Mouse (Mus musculus): Measurements from ENCODE around the gene Utp4. TPM values are rescaled to one million over a fixed set of nuclear protein-coding genes. Genes with fewer than 3 reads are reported as not detected.
"Not testable (repeated sequence)": the region's sequence is repeated elsewhere in the genome, so short reads cannot be mapped to it uniquely, and the experiment has no call there.

The Utp4 gene
- polyA plus RNA-seq, 1 experiment from 2014 or later: 57.4 TPM

DNA sequence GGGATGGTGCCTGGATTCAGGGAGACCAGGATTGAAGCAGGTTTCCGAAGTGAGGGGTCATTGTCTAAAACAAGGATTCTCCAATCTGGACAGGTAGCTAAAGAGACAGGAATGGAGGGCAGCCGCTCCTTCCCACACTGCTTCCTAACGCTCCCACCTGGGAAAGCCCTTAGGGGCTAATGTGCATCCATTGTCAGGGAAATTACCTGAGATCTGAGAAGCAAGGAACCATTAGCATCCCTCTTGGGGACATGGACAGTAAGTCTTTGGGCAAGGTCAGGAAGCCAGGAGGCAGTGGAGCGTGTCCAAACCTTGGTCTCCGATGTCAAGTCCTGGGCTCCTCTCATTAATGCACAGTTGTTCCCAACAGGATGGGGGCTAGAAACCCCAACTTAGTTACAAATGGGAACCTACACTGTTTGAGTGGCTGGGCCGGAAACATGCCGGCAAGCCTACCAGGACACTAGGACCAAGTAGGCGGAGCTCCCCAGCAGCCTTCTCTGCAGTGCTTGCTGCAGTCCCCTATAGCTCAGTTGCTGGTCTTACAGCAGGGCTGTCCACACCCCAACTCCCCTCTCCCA is 20.9 kb upstream of the Utp4 start:
- Histone ChIP-seq H3K9ac (no peak overlapping the region), H3K4me1 (replicated peaks) (peaks cover 30% of the 10 kb centered on the region), H3K4me3 (replicated peaks) (0 out of 2 replicates have a peak overlapping the region, but pooled peaks have one; percentile 21), H3K36me3 (peaks cover 12% of the 10 kb centered on the region), H3K9me3 (replicated peaks) (no peaks in the 10 kb centered on the region), H3K27ac (no peak overlapping the region), H3K27me3 (peaks cover 67% of the 10 kb centered on the region), H3K4me2 (peak overlapping the region; percentile 68; the same call in 1 of the 2 replicates)
- no peak for DNase-seq
- WGBS (ENCODE audit: insufficient replicate concordance): 20% methylated on average over 8 of the region's 8 CpGs
- ATAC-seq (ENCODE audit: low read depth): no peak

DNA sequence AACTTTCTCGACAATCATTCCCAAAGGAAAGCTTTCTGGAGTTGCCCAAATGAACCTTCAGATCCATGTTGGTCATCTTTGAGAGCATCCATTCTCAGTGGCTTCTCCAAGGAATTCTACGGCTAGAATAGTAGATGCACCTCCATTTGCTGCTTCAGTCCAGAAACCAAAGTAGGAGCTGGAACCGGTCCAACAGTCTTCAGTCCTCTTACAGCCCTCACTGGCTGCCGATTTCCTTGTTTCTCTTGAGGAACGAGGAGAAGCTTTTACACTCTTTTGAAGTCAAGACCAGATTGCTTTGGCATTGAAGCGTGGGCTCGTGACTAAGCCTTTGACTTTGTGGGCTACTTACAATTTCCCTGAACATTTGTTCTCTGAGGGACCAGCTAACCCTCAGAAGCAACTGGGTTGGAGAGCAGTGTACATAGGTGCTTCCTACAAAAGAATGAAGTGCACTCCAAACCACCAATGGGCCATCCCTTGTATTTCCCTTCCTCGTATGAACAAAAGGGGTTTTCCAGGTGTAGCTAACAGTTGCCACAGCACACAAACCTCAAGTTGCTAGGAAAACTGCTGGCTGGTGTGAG is 13.2 kb upstream of the Utp4 start:
- H3K4me2 ChIP-seq: no peak overlapping the region
- H3K4me3 ChIP-seq (replicated peaks): no peak overlapping the region
- WGBS (ENCODE audit: insufficient replicate concordance): 84% methylated on average over 8 of the region's 8 CpGs
- peaks cover 70% of the 10 kb centered on the region for H3K36me3 ChIP-seq
- ATAC-seq (ENCODE audit: low read depth) (no peak), DNase-seq (no peak)
- no peak overlapping the region for H3K9ac ChIP-seq
- no peaks in the 10 kb centered on the region for H3K4me1 ChIP-seq (replicated peaks)
- no peak overlapping the region for H3K27ac ChIP-seq
- no peaks in the 10 kb centered on the region for H3K27me3 ChIP-seq
- H3K9me3 ChIP-seq (replicated peaks): no peaks in the 10 kb centered on the region

DNA sequence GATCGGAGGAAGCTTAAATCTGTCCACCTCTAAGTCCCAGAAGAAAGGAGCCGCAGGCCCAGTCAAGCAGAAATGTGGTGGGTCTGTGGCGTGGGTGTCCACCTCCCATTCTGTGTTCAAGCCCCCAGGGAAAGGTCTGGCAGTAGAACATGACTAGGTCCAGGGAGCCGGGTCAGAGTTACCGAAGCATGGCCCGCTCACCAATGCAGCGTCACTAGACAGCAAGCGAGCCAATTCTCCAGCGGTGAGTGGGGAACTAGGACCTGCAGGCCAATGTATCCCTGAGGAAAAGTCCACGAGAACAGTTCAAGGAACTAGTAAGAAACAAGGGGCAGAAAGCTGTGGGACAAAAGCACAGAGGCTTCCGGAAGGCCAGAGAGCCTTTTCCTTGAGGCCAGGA is 9.3 kb upstream of the Utp4 start:
- not testable (repeated sequence) for H3K27me3 ChIP-seq; H3K9me3 ChIP-seq (replicated peaks); H3K4me1 ChIP-seq (replicated peaks); DNase-seq; H3K27ac ChIP-seq; H3K9ac ChIP-seq; H3K4me3 ChIP-seq (replicated peaks); H3K4me2 ChIP-seq; ATAC-seq (ENCODE audit: low read depth)
- 92% methylated on average over 11 of the region's 11 CpGs for WGBS (ENCODE audit: insufficient replicate concordance)
- peaks cover 74% of the 10 kb centered on the region for H3K36me3 ChIP-seq

DNA sequence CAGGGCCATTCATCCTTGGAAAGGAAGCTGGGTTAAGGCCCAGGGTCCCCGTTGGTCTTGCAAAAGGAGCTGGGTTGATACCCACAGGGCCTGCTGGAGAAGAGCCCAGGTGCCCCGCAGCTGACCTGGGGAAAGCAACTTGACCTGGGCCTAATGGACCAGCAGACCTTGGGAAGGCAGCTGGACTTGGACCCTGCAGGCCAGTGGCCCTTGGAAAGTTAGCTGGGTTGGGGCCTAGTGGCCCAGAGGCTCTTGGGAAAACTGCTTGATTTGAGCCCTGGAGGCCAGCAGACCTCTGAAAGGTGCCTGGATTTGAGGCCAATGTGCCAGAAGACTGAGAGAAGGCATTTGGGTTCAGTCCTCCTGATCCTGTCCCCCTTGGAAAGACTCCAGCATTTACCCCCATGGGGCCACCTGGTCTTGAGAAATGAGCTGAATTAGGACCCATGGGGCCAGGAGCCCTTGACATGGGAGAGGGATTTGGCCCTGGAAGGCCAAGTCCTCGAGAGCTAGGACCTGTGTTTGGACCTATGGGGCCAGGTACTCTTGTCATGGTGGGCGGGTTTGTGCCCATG is 8.5 kb upstream of the Utp4 start:
- Histone ChIP-seq H3K4me1 (replicated peaks) (peaks cover 13% of the 10 kb centered on the region), H3K36me3 (peaks cover 65% of the 10 kb centered on the region)
- H3K27ac ChIP-seq; DNase-seq; H3K9me3 ChIP-seq (replicated peaks); ATAC-seq (ENCODE audit: low read depth); H3K4me3 ChIP-seq (replicated peaks); H3K9ac ChIP-seq; H3K27me3 ChIP-seq; H3K4me2 ChIP-seq: not testable (repeated sequence)
- 79% methylated on average over 4 of the region's 4 CpGs for WGBS (ENCODE audit: insufficient replicate concordance)

DNA sequence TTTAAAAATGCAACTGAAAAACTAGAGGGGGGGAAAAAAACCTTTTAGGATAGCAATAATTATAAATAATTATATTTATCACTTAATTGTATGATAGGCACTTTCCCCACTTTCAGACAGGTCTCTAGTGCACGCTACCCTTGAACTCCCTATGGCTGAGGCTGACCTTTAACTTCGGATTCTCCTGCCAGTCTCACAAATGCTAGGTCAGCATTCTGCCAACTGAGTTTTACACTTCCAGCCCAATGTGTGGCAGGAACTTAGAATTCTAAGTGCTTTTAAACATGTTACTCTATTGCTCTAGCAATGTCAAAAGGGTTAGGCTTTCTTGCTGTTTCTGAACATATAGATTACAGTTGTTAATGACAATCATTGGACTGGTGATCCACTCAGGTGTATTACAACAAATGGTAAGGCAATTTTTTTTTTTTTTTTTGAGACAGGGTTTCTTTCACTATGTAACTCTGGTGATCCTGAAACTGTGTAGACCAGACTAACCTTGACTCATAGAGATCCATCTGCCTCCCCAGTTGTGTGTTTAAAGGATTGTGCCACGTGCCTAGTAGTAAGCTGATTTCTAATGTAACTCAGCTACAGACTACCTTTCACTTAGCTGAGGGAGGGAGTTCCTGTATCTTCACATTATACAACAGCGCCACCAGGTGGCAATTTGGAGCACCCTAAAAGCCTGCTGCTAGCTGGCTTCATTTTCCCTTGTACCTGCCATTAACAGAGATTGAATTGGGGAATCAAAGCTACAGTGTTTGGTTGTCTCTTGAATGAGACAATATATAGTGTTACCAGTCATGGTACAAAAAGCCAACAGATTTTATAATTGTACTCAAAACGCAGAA is 5.9 kb upstream of the Utp4 start:
- ATAC-seq (ENCODE audit: low read depth): 0 out of 2 replicates have a peak, but pooled peaks have one; percentile 34
- H3K9me3 ChIP-seq (replicated peaks): no peaks in the 10 kb centered on the region
- peaks cover 34% of the 10 kb centered on the region for H3K4me1 ChIP-seq (replicated peaks)
- no peak overlapping the region for H3K9ac ChIP-seq
- H3K27ac ChIP-seq: no peak overlapping the region
- DNase-seq: peak; percentile 51
- H3K27me3 ChIP-seq: no peaks in the 10 kb centered on the region
- H3K36me3 ChIP-seq: peaks cover 43% of the 10 kb centered on the region
- H3K4me2 ChIP-seq: no peak overlapping the region
- H3K4me3 ChIP-seq (replicated peaks): no peak overlapping the region
- WGBS (ENCODE audit: insufficient replicate concordance): 41% methylated on average over 5 of the region's 5 CpGs

DNA sequence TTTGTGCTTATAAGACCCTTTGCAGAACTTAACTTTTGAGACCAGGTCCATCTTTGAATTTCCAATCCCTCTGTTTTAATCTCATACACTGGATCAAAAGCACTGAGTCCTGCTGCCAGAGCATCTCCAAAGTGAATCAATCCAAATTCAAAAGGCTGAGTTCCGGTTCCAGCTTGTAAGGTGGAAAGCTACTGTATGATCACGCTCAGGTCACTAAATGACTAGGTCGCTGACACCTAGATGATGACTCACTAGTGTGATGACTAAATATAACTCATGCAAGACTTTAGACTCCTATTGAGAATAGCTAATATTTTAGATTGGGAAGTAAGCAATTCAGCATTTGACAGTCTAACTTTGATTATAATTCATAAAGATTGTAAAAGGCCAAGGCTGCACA is 4.6 kb upstream of the Utp4 start:
- ATAC-seq (ENCODE audit: low read depth): no peak
- 83% methylated on average over 3 of the region's 3 CpGs for WGBS (ENCODE audit: insufficient replicate concordance)
- H3K27ac ChIP-seq: no peak overlapping the region

DNA sequence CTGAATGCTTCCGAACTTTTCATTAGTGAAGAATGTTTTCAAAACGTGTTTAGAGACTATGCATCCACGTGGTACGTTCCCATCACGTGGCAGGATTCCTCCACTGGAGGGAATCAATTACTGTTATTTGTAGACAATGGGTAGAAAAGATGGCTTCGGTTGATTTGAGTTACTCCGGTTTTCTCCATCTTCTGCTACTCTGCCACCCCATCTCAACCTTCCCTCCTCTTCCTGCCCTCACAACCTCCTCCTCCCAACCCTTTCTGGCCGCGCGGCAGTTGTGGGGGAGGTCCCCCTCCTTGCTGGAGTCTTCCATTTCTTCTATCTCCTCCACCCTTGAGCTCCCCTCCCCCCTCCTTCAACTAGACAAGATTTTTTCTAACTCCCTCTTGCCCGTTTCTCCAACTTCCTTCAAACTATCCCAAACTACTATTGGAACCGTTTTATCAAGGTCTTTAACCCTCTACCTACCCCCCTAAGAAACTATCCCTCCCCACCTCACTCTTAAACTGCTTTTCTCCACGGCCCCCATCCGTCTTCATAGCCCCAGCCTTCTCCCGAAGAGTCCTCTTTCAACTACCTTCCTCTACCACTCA is 1.1 kb upstream of the Utp4 start:
- Histone ChIP-seq H3K36me3 (peaks cover 28% of the 10 kb centered on the region), H3K27me3 (no peaks in the 10 kb centered on the region), H3K27ac (peak overlapping the region; percentile 89), H3K4me3 (replicated peaks) (peak overlapping the region; percentile 94), H3K9me3 (replicated peaks) (no peaks in the 10 kb centered on the region), H3K4me2 (peak overlapping the region; percentile 90), H3K4me1 (replicated peaks) (peaks cover 65% of the 10 kb centered on the region), H3K9ac (peak overlapping the region; percentile 96)
- DNase-seq (peak; percentile 50), ATAC-seq (ENCODE audit: low read depth) (peak; percentile 30; the same call in 1 of the 2 replicates)
- under 1% methylated on average over 15 of the region's 15 CpGs for WGBS (ENCODE audit: insufficient replicate concordance)

More for the DNA sequence above, 4.6 kb upstream of the Utp4 start:
- H3K9ac ChIP-seq: no peak overlapping the region
- no peaks in the 10 kb centered on the region for H3K9me3 ChIP-seq (replicated peaks)
- no peaks in the 10 kb centered on the region for H3K27me3 ChIP-seq
- H3K4me3 ChIP-seq (replicated peaks): no peak overlapping the region
- no peak for DNase-seq
- H3K36me3 ChIP-seq: peaks cover 31% of the 10 kb centered on the region
- no peak overlapping the region for H3K4me2 ChIP-seq
- H3K4me1 ChIP-seq (replicated peaks): peaks cover 36% of the 10 kb centered on the region

DNA sequence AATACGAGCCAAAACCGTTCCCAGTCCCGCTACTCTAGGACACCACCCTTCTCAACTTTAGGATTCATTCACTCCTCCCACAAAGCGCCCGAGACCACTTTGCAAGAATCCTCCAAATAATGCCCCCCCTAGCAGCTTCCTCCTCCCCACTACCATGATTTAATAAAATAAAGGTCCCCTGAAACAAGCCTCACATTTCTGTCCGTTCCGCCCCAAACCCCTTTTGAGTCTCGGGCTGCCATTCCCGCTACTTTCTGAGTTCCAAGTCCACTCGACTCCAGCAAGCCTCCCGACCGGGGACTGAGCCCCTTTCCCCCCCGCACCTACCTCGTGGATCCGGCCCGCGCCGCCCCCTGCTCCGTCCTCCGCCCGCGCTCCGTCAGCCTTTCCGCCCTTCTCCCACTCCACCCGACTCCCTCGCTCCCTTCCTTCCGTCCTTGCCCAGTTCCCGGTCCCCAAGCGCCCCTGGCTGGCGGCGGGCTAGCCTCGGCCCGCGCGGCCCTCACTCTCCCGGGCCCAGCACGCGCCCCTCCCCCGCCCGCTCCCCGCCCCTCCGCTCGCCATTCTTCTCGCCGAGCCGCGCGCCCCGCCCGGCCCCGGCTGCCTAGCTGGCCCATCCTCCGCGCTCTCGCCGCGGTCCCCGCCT is 507 bp upstream of the Utp4 start:
- H3K9ac ChIP-seq: peak overlapping the region; percentile 96

DNA sequence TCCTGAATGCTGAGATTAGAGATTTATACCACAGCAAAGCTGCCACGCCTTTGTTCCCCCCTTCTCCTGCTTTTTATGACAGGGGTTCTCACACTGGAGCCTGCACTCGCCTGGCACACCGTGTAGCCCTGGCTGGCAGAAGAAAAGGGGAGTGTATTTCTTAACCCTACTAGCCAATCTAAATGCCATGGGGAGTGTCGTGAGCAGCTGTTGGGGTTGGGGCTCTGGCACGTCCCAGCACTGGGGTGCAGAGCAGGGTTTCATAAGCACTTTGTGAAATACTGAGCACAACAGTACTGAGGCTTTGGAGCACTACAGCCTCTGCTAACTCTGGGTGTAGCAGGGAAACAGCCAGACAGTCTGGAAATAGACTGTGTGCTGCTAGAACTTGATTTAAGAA is 6.0 kb downstream of the Utp4 start:
- H3K4me1 ChIP-seq (replicated peaks): peaks cover 22% of the 10 kb centered on the region
- no peak overlapping the region for H3K4me2 ChIP-seq
- H3K9me3 ChIP-seq (replicated peaks): no peaks in the 10 kb centered on the region
- H3K4me3 ChIP-seq (replicated peaks): no peak overlapping the region
- DNase-seq (no peak), ATAC-seq (ENCODE audit: low read depth) (no peak)
- peaks cover 99% of the 10 kb centered on the region for H3K36me3 ChIP-seq
- 73% methylated on average over 5 of the region's 5 CpGs for WGBS (ENCODE audit: insufficient replicate concordance)
- H3K27ac ChIP-seq: no peak overlapping the region
- no peak overlapping the region for H3K9ac ChIP-seq
- no peaks in the 10 kb centered on the region for H3K27me3 ChIP-seq

More for the DNA sequence above, 507 bp upstream of the Utp4 start:
- H3K4me1 ChIP-seq (replicated peaks): peaks cover 62% of the 10 kb centered on the region
- no peaks in the 10 kb centered on the region for H3K27me3 ChIP-seq
- H3K27ac ChIP-seq: peak overlapping the region; percentile 89
- WGBS (ENCODE audit: insufficient replicate concordance): under 1% methylated on average over 57 of the region's 57 CpGs
- DNase-seq (no peak), ATAC-seq (ENCODE audit: low read depth) (peak; percentile 82)
- peak overlapping the region; percentile 94 for H3K4me3 ChIP-seq (replicated peaks)
- H3K36me3 ChIP-seq: peaks cover 34% of the 10 kb centered on the region
- peak overlapping the region; percentile 90 for H3K4me2 ChIP-seq
- H3K9me3 ChIP-seq (replicated peaks): no peaks in the 10 kb centered on the region

DNA sequence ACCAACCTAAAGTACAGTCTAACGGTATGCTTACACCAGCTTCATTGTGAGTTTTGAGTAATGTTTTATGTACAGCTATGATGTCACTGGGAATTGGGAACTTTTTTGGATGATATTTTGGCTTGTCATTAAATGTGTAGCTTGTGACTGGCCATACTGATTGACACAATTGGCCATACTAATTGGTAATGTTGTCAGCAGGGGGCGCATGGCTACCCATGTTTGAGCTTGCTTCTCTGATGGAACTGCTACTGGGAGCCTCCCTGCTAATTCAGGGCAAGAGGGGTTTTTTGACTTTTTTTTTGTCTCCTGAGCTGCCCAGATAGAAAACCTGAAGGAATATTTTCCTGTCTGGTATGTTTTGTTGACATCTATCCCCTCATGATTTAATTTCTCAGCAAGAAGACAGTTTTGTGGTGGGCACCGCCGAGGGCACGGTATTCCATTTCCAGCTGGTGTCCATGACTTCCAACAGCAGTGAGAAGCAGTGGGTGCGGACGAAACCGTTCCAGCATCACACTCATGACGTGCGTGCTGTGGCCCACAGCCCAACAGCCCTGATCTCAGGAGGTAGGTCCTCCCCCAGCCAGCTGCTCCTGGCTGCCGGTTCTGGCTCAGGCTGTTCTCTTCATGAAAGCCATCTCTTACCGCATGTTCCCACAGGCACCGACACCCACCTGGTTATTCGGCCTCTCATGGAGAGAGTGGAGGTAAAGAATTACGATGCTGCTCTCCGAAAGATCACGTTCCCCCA is 12.5 kb downstream of the Utp4 start:
- Histone ChIP-seq H3K4me2 (no peak overlapping the region), H3K9ac (no peak overlapping the region), H3K27ac (no peak overlapping the region), H3K9me3 (replicated peaks) (no peaks in the 10 kb centered on the region), H3K4me3 (replicated peaks) (no peak overlapping the region), H3K36me3 (peaks cover 87% of the 10 kb centered on the region), H3K27me3 (no peaks in the 10 kb centered on the region), H3K4me1 (replicated peaks) (no peaks in the 10 kb centered on the region; the same call in 1 of the 2 replicates)
- WGBS (ENCODE audit: insufficient replicate concordance): 86% methylated on average over 17 of the region's 17 CpGs
- no peak for ATAC-seq (ENCODE audit: low read depth)
- DNase-seq: no peak
